Mouse (Mus musculus) CH12.LX (cell line): ENCODE measurements at regions not wholly inside any gene's neighbourhood (a gene's known extent, or its start where the extent isn't known, plus 50 kb on each side); places are given as distances from the start of the nearest gene placed in this dataset.

Experiments used
- DNase-seq: peaks from one replicate; pipeline ENCODE4 v3.0.0-alpha.2; 2013; ENCODE audit errors: extremely low read depth
- H3K27ac ChIP-seq: 2 replicates; pipeline ENCODE4 v1.5.1; 2012; ENCODE audit warnings: low read depth, mild to moderate bottlenecking, control low read depth, moderate library complexity; ENCODE audit not compliant: insufficient read depth
- H3K27me3 ChIP-seq: replicated peaks from 2 replicates; pipeline ENCODE3; 2012; ENCODE audit warnings: inconsistent platforms
- H3K36me3 ChIP-seq, 2 experiments: replicated peaks in 1 of 2; 2 replicates each; pipeline versions ENCODE3 to v1.6.1; 2012; ENCODE audit warnings: inconsistent platforms in 1 of 2, low read length in 1 of 2, mild to moderate bottlenecking in 1 of 2, mixed read lengths in 1 of 2, moderate library complexity in 1 of 2; ENCODE audit not compliant: control insufficient read depth in 1 of 2, insufficient read depth in 1 of 2
- H3K4me1 ChIP-seq, 2 experiments: 2 replicates each; pipeline ENCODE4 v1.6.1; 2012; ENCODE audit warnings: inconsistent platforms in 1 of 2, moderate library complexity in 1 of 2; ENCODE audit not compliant: insufficient read depth in 2 of 2, control insufficient read depth in 1 of 2
- H3K4me2 ChIP-seq: 2 replicates; pipeline ENCODE4 v1.6.1; 2012; ENCODE audit warnings: low read depth, mild to moderate bottlenecking, control low read depth; ENCODE audit not compliant: poor library complexity, insufficient read depth, severe bottlenecking
- H3K4me3 ChIP-seq, 3 experiments: fragments of 150-350 bp in 1 of 3; sonication (generic) in 1 of 3; replicated peaks in 1 of 3; 2 replicates each; pipeline versions ENCODE3 to v1.5.1; 2011 to 2012; ENCODE audit warnings: low read depth in 2 of 3, low read length in 2 of 3, mild to moderate bottlenecking in 2 of 3, moderate library complexity in 2 of 3, control low read depth in 1 of 3, improper control_type of control experiment in 1 of 3, inconsistent platforms in 1 of 3, mixed read lengths in 1 of 3; ENCODE audit not compliant: poor library complexity in 1 of 3
- H3K79me2 ChIP-seq: replicated peaks from 2 replicates; pipeline ENCODE4 v1.6.1; 2012; ENCODE audit warnings: mild to moderate bottlenecking, moderate library complexity; ENCODE audit not compliant: control insufficient read depth, poor library complexity, insufficient read depth, severe bottlenecking; ENCODE audit errors: extremely low read depth
- H3K9ac ChIP-seq: 2 replicates; pipeline ENCODE4 v1.6.1; 2012; ENCODE audit warnings: low read depth, mild to moderate bottlenecking, control low read depth, moderate library complexity; ENCODE audit not compliant: insufficient read depth
- H3K9me3 ChIP-seq: replicated peaks from 2 replicates; pipeline ENCODE3; 2012; ENCODE audit warnings: low read length, inconsistent platforms, mixed read lengths
- BHLHE40 ChIP-seq: IDR thresholded peaks from 2 replicates; pipeline ENCODE4 v1.6.1; 2011; ENCODE audit warnings: mild to moderate bottlenecking, low read depth, low read length, improper control_type of control experiment
- CHD2 ChIP-seq: IDR thresholded peaks from 2 replicates; pipeline ENCODE4 v1.6.1; 2011; ENCODE audit warnings: low read length, improper control_type of control experiment
- CTCF ChIP-seq, 2 experiments: IDR thresholded peaks in 1 of 2; conservative IDR thresholded peaks in 1 of 2; 2 replicates each; pipeline ENCODE4 v1.5.1; 2011 to 2012; ENCODE audit warnings: low read depth in 2 of 2, low read length in 2 of 2, improper control_type of control experiment in 1 of 2, inconsistent platforms in 1 of 2, mild to moderate bottlenecking in 1 of 2, moderate library complexity in 1 of 2
- E2F4 ChIP-seq: IDR thresholded peaks from 2 replicates; pipeline ENCODE4 v1.6.1; 2011; ENCODE audit warnings: low read depth, low read length, improper control_type of control experiment; ENCODE audit not compliant: insufficient replicate concordance
- ELF1 ChIP-seq: IDR thresholded peaks from 2 replicates; pipeline ENCODE4 v1.6.1; 2014; ENCODE audit warnings: low read depth, mild to moderate bottlenecking, inconsistent platforms, low read length, improper control_type of control experiment
- EP300 ChIP-seq: IDR thresholded peaks from 2 replicates; pipeline ENCODE4 v1.6.1; 2011; ENCODE audit warnings: low read length, improper control_type of control experiment
- ETS1 ChIP-seq: conservative IDR thresholded peaks from 2 replicates; pipeline ENCODE4 v1.6.1; 2012; ENCODE audit warnings: low read depth, mild to moderate bottlenecking, inconsistent platforms, low read length, improper control_type of control experiment, moderate library complexity
- HCFC1 ChIP-seq: IDR thresholded peaks from 2 replicates; pipeline ENCODE4 v1.6.1; 2012; ENCODE audit warnings: low read depth, mild to moderate bottlenecking, inconsistent platforms, low read length, improper control_type of control experiment
- IRF4 ChIP-seq: IDR thresholded peaks from 2 replicates; pipeline ENCODE4 v1.6.1; 2014; ENCODE audit warnings: low read depth, mild to moderate bottlenecking, inconsistent platforms, low read length, improper control_type of control experiment
- JUND ChIP-seq: conservative IDR thresholded peaks from 2 replicates; pipeline ENCODE4 v1.6.1; 2011; ENCODE audit warnings: low read depth, low read length, improper control_type of control experiment
- KAT2A ChIP-seq: IDR thresholded peaks from 2 replicates; pipeline ENCODE4 v1.6.1; 2012; ENCODE audit warnings: low read length, improper control_type of control experiment, inconsistent platforms; ENCODE audit not compliant: insufficient replicate concordance
- MAFK ChIP-seq: IDR thresholded peaks from 2 replicates; pipeline ENCODE4 v1.6.1; 2011; ENCODE audit warnings: low read length, improper control_type of control experiment; ENCODE audit not compliant: insufficient replicate concordance
- MAX ChIP-seq: IDR thresholded peaks from 2 replicates; pipeline ENCODE4 v1.6.1; 2011; ENCODE audit warnings: low read length, improper control_type of control experiment
- MAZ ChIP-seq: IDR thresholded peaks from 2 replicates; pipeline ENCODE4 v1.6.1; 2012; ENCODE audit warnings: low read depth, mild to moderate bottlenecking, inconsistent platforms, low read length, improper control_type of control experiment, moderate library complexity
- MEF2A ChIP-seq: IDR thresholded peaks from 2 replicates; pipeline ENCODE4 v1.6.1; 2014; ENCODE audit warnings: low read depth, mild to moderate bottlenecking, inconsistent platforms, low read length, improper control_type of control experiment, borderline replicate concordance
- MXI1 ChIP-seq: IDR thresholded peaks from 2 replicates; pipeline ENCODE4 v1.6.1; 2011; ENCODE audit warnings: mild to moderate bottlenecking, low read depth, low read length, improper control_type of control experiment
- MYC ChIP-seq: IDR thresholded peaks from 2 replicates; pipeline ENCODE4 v1.6.1; 2011; ENCODE audit warnings: low read depth, mild to moderate bottlenecking, improper control_type of control experiment, low read length
- NELFE ChIP-seq: IDR thresholded peaks from 2 replicates; pipeline ENCODE4 v1.6.1; 2011; ENCODE audit warnings: low read depth, low read length, improper control_type of control experiment
- NRF1 ChIP-seq: IDR thresholded peaks from 2 replicates; pipeline ENCODE4 v1.6.1; 2014; ENCODE audit warnings: low read depth, mild to moderate bottlenecking, inconsistent platforms, low read length, improper control_type of control experiment, moderate library complexity
- POLR2AphosphoS2 ChIP-seq: IDR thresholded peaks from 2 replicates; pipeline ENCODE4 v1.6.1; 2011; ENCODE audit warnings: low read depth, low read length, improper control_type of control experiment
- RAD21 ChIP-seq: IDR thresholded peaks from 2 replicates; pipeline ENCODE4 v1.6.1; 2011; ENCODE audit warnings: low read depth, mild to moderate bottlenecking, low read length, improper control_type of control experiment, moderate library complexity
- RCOR1 ChIP-seq: conservative IDR thresholded peaks from 2 replicates; pipeline ENCODE4 v1.6.1; 2012; ENCODE audit warnings: low read depth, mild to moderate bottlenecking, inconsistent platforms, low read length, improper control_type of control experiment
- SIN3A ChIP-seq: IDR thresholded peaks from 2 replicates; pipeline ENCODE4 v1.6.1; 2012; ENCODE audit warnings: low read length, improper control_type of control experiment, inconsistent platforms
- TBP ChIP-seq: conservative IDR thresholded peaks from 2 replicates; pipeline ENCODE4 v1.6.1; 2011; ENCODE audit warnings: low read depth, low read length, improper control_type of control experiment
- USF1 ChIP-seq: IDR thresholded peaks from 2 replicates; pipeline ENCODE4 v1.6.1; 2014; ENCODE audit warnings: low read depth, mild to moderate bottlenecking, inconsistent platforms, low read length, improper control_type of control experiment
- USF2 ChIP-seq: conservative IDR thresholded peaks from 2 replicates; pipeline ENCODE4 v1.6.1; 2011; ENCODE audit warnings: low read depth, low read length, improper control_type of control experiment
- ZKSCAN1 ChIP-seq: IDR thresholded peaks from 2 replicates; pipeline ENCODE4 v1.6.1; 2012; ENCODE audit warnings: low read depth, inconsistent platforms, low read length, improper control_type of control experiment, borderline replicate concordance
- ZMIZ1 ChIP-seq: IDR thresholded peaks from 2 replicates; pipeline ENCODE4 v1.6.1; 2012; ENCODE audit warnings: low read depth, mild to moderate bottlenecking, inconsistent platforms, low read length, improper control_type of control experiment
- ZNF384 ChIP-seq: IDR thresholded peaks from 2 replicates; pipeline ENCODE4 v1.6.1; 2012; ENCODE audit warnings: low read depth, low read length, improper control_type of control experiment, inconsistent platforms
- dilution Hi-C: fragments of 300-500 bp; cut with MboI; formaldehyde crosslinking; loops from 2 replicates; pipeline ENCODE4 v1.14.3; 2020; ENCODE audit warnings: low sequenced_read_pairs; ENCODE audit not compliant: extremely low pct_unique_long_range_greater_than_20kb, extremely low pct_ligation_motif_present
- in situ Hi-C: fragments of 300-500 bp; cut with MboI; formaldehyde crosslinking; loops from 3 replicates; pipeline ENCODE4 v1.14.3; 2019; ENCODE audit warnings: low sequenced_read_pairs, low pct_ligation_motif_present, low pct_unique_long_range_greater_than_20kb, mixed read lengths

GRCm38 (mm10) chr3:144378524-144379225, 173.7 kb upstream of the Lmo4 start:
- dilution Hi-C loops = no loop called here
- no peak for TF ChIP-seq EP300
- no peak for TF ChIP-seq POLR2AphosphoS2
- TF ChIP-seq CHD2 = no peak
- TF ChIP-seq ZKSCAN1 = no peak
- TF ChIP-seq ETS1 = no peak
- TF ChIP-seq MEF2A = no peak
- TF ChIP-seq USF1 = no peak
- TF ChIP-seq NRF1 = no peak
- no peak for TF ChIP-seq BHLHE40
- TF ChIP-seq KAT2A = no peak
- TF ChIP-seq TBP = no peak
- TF ChIP-seq IRF4 = no peak
- TF ChIP-seq CTCF (conservative IDR thresholded peaks at IDR 0.05 in 1 of 2, IDR thresholded peaks at IDR 0.05 in 1 of 2; ENCODE audit: low read depth in 2 of 2, low read length in 2 of 2) = no peak
- TF ChIP-seq MAX = no peak
- no peak for TF ChIP-seq RAD21
- no peak for TF ChIP-seq ZMIZ1
- no peak for TF ChIP-seq ZNF384
- no peak for TF ChIP-seq USF2
- Histone ChIP-seq H3K9me3 (no peaks in the 10 kb centered on the region), H3K27ac (no peak overlapping the region), H3K79me2 (no peaks in the 10 kb centered on the region), H3K9ac (no peak overlapping the region), H3K4me3 (no peak overlapping the region), H3K4me2 (no peak overlapping the region), H3K4me1 (peaks cover 29 to 77% of the 10 kb centered on the region in 2 experiments), H3K27me3 (no peaks in the 10 kb centered on the region), H3K36me3 (no peaks in the 10 kb centered on the region)
- in situ Hi-C loops = loop anchor here (10.0 to 25.0 kb wide), 2 partner anchors 174 to 766 kb away; partner anchors contain the start of gene Lmo4
- DNase-seq = no peak

- Histone ChIP-seq H3K4me1 (peaks cover 29 to 83% of the 10 kb centered on the region in 2 experiments), H3K4me2 (peak overlapping the region; percentile 55), H3K4me3 (peak overlapping the region in 1 of 3 experiments; percentile 29), H3K9ac (no peak overlapping the region), H3K27me3 (no peaks in the 10 kb centered on the region), H3K27ac (peak overlapping the region; percentile 28; the same call in 1 of the 2 replicates), H3K79me2 (no peaks in the 10 kb centered on the region), H3K9me3 (no peaks in the 10 kb centered on the region), H3K36me3 (no peaks in the 10 kb centered on the region)
- dilution Hi-C loops = no loop called here
- in situ Hi-C loops = loop anchor here (10.0 to 25.0 kb wide), 2 partner anchors 173 to 766 kb away; partner anchors contain the start of gene Lmo4
- peak; percentile 61 for DNase-seq
- 0 out of 2 replicates have a peak, but pooled peaks have one; percentile 7 for TF ChIP-seq ELF1
- no peak for TF ChIP-seq RCOR1
- TF ChIP-seq USF1 = no peak
- no peak for TF ChIP-seq E2F4
- TF ChIP-seq HCFC1 = no peak
- TF ChIP-seq BHLHE40 = peak; percentile 61
- no peak for TF ChIP-seq MXI1
- no peak for TF ChIP-seq CHD2
- no peak; the same call in 1 of the 2 replicates for TF ChIP-seq IRF4
- 0 out of 2 replicates have a peak, but pooled peaks have one; percentile 57 for TF ChIP-seq JUND
- no peak for TF ChIP-seq MAZ
- no peak for TF ChIP-seq SIN3A
- TF ChIP-seq MAX = peak; percentile 30; the same call in 1 of the 2 replicates
- peak; percentile 56; the same call in 1 of the 2 replicates for TF ChIP-seq MYC
- TF ChIP-seq ZKSCAN1 = no peak
- peak; percentile 66 for TF ChIP-seq MAFK
- 0 out of 2 replicates have a peak, but pooled peaks have one; percentile 22 for TF ChIP-seq NELFE
- no peak for TF ChIP-seq TBP
These were observed 172.9 kb upstream of the Lmo4 start for GRCm38 (mm10) chr3:144377626-144378523.
